Mouse (Mus musculus) neutrophil, adult 5-6 weeks (primary cell): ENCODE data around the gene Rundc1. TPM values are rescaled to one million over a fixed set of nuclear protein-coding genes. Genes with fewer than 3 reads are reported as not detected.

ENCODE experiments used
- ATAC-seq: fragments of 151-379, 151-347 bp; 2 replicates; pipeline ENCODE4 v1.8.0; 2017; ENCODE audit warnings: mild to moderate bottlenecking, moderate TSS enrichment; ENCODE audit not compliant: insufficient number of reproducible peaks, poor library complexity, low FRiP score, severe bottlenecking; ENCODE audit errors: extremely low read depth
- total RNA-seq: library from RNA; stranded (forward); fragments of 200-1000 nt; gene quantifications from 2 replicates; pipeline ENCODE4 v1.2.3, GENCODE M21; 2017

Gene Rundc1
- total RNA-seq, 1 experiment from 2014 or later = 10.0 TPM

DNA sequence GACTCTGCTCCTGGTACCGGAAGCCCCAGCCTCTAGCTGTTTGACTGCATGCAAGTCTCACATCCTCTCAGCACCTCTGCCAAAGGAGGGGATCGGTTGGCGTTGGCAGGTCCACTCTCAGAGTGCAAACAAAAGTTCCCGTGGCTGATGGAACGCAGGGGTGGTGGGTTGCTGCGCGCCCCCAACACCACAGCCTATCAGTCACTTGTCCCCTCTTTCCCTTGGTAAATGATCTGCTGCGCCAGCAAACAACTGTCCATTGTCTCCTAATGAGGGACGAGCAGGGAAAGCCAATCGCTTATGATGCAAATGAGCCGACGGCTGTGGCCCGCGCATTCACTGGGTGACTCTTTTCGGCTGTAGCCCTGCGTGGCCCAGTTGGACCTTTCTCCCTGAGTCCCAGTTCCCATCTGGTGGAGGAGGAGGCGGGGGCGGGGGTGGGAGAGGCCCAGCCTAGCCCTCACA, 54.3 kb downstream of the Rundc1 start:
- ATAC-seq = no peak

DNA sequence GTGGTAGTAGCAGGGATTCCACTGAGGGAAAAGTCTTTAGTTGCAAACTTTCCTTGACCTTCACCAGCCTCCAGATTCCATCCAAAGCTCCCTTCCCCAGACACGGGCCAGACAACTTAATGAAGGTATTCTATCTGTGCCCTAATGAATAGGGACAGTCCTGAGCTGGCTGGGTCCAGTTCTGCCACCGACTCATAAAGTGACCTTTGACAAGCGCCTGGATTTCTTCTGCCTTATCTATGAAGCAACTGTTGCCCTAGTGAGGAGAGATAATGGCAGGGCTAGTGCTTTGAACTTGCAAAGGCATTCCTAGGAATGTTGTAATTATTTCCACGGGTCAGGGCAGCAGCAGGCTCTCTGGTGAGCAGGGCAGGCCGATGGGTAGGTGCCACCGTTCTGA, 56.0 kb downstream of the Rundc1 start:
- ATAC-seq = no peak

DNA sequence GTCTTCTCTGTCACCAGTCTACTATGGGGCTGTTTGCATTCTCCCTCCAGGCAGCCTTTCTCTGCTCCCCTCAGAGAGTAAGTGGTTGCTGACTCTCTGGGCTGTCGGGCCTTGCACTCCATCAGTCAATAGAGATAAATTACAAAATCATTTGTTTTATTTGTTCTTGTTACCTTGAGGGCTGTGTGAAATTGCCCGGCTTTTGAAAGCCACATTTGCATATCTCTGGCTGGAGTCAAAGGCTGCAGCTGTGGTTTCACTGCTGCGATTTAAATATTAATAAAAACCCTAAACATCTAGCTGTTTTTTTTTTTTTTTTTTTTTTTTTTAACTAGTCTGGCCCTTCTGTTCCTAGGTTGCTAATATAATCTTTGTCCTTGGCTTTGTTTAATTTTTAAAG, 58.9 kb downstream of the Rundc1 start:
- ATAC-seq = no peak

DNA sequence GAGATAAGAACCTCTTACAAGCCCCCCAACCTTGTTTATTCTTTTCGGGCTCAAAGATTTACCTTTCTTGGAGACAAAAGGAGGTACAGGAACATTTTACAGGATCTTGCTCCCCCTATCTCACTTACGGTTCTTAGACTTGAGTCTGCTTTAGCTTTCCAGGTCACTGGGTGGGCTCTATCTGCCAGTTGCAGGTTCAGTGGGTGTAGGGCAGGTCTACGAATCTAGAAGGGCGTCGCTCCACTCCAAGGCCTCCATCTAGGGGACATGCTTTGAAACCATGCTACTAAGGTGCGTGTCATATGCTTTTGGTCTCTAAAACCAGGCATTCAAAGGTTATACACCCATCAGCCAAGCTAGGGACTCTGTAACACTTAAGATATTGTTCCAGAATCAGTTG, 59.4 kb downstream of the Rundc1 start:
- no peak for ATAC-seq

DNA sequence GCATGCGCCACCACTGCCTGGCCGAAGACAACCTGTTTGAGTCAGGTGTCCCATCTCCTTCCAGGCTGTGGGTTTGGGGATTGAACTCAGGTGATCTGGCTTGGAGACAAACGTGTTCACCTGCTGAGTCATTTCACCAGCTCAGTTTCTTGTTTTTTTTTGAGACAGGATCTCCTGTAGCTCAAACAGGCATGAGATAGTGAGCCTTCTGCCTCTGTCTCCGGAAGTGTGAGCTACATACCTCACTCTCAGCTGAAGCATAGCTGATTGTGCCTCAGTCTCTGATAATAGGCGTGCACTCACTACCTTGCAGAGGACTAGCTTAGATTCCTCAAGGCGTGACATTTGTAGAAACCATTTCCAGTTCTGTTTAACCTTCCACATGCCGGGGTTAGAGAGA, 59.9 kb downstream of the Rundc1 start:
- no peak for ATAC-seq

Other genes starting within 250 kb of the Rundc1 start
- gene Ccr10, start 249.6 kb upstream of the Rundc1 start, total RNA-seq = not detected in 2 replicates
- 99.1 and 110 TPM in 2 replicates for gene Ezh1, start 198.6 kb upstream of the Rundc1 start, total RNA-seq
- gene Ramp2, start 179.1 kb upstream of the Rundc1 start, total RNA-seq = not detected in 2 replicates
- gene Vps25, start 171.4 kb upstream of the Rundc1 start, total RNA-seq = 55.9 and 66.7 TPM in 2 replicates
- gene Wnk4, start 164.5 kb upstream of the Rundc1 start, total RNA-seq = 0.58 and 0.86 TPM in 2 replicates
- gene Cntd1, start 146.1 kb upstream of the Rundc1 start, total RNA-seq = 0.49 and 0.81 TPM in 2 replicates
- gene Coa3, start 146.0 kb upstream of the Rundc1 start, total RNA-seq = 14.9 and 17.7 TPM in 2 replicates
- 289 and 291 TPM in 2 replicates for gene Becn1, start 122.8 kb upstream of the Rundc1 start, total RNA-seq
- 75.9 and 97.2 TPM in 2 replicates for gene Psme3, start 108.9 kb upstream of the Rundc1 start, total RNA-seq
- 3.6 and 4.9 TPM in 2 replicates for gene Aoc2, start 100.0 kb upstream of the Rundc1 start, total RNA-seq
- 0.25 TPM in 1 of 2 replicates, not detected in the other for gene Aoc3, start 94.5 kb upstream of the Rundc1 start, total RNA-seq
- not detected in 2 replicates for gene G6pc, start 57.5 kb upstream of the Rundc1 start, total RNA-seq
- gene Aarsd1, start 7.5 kb upstream of the Rundc1 start, total RNA-seq = 15.7 and 18.7 TPM in 2 replicates
- 0.37 and 0.93 TPM in 2 replicates for gene Gm27029, start 289 bp upstream of the Rundc1 start, total RNA-seq
- gene Ptges3l, start 248 bp downstream of the Rundc1 start, total RNA-seq = 0.49 and 1.5 TPM in 2 replicates
- gene Rpl27, start 17.2 kb downstream of the Rundc1 start, total RNA-seq = 281 and 354 TPM in 2 replicates
- 69.7 and 73.4 TPM in 2 replicates for gene Ifi35, start 23.3 kb downstream of the Rundc1 start, total RNA-seq
- gene Rnd2, start 39.9 kb downstream of the Rundc1 start, total RNA-seq = 0.70 TPM in 1 of 2 replicates, not detected in the other
- 5.9 and 7.7 TPM in 2 replicates for gene Vat1, start 41.1 kb downstream of the Rundc1 start, total RNA-seq
- gene Brca1, start 126.9 kb downstream of the Rundc1 start, total RNA-seq = 4.8 and 5.6 TPM in 2 replicates
- 166 and 171 TPM in 2 replicates for gene Nbr1, start 127.1 kb downstream of the Rundc1 start, total RNA-seq
- 6.9 and 7.2 TPM in 2 replicates for gene Tmem106a, start 157.2 kb downstream of the Rundc1 start, total RNA-seq
- not detected in 2 replicates for gene Gm11634, start 174.2 kb downstream of the Rundc1 start, total RNA-seq
- gene Rdm1, start 202.1 kb downstream of the Rundc1 start, total RNA-seq = 20.4 and 31.3 TPM in 2 replicates
- gene Arl4d, start 240.5 kb downstream of the Rundc1 start, total RNA-seq = 2.2 and 2.7 TPM in 2 replicates